Comparison of ENCODE assay signal across 9 mouse cellular contexts in genomic region chr9:59482419-59482818, GRCm38 (mm10). TPM values are rescaled to one million over a fixed set of nuclear protein-coding genes. Genes with fewer than 3 reads are reported as not detected.
DNase-seq lines count a peak whose midpoint lies in the region; ATAC-seq and TF ChIP-seq lines count a peak whose summit lies in the region.
"Had no signal": no experiment of that assay in that cellular context is flagged by ENCODE, and none has a peak within 500 bp of the region (broad histone marks: within the 10 kb centered on the region; RNA-seq: fewer than 3 reads in every experiment).

No protein-coding gene starts in this region.

- TF ChIP-seq CTCF in gastrocnemius, adult 2 months (IDR thresholded peaks at IDR 0.05) = peak; percentile 73
- TF ChIP-seq CTCF in lung, embryonic 14.5 days (IDR thresholded peaks at IDR 0.05; ENCODE audit: low read depth) = peak; percentile 46
- TF ChIP-seq CTCF in spleen, adult 2 months (IDR thresholded peaks at IDR 0.05; ENCODE audit: extremely low read depth, insufficient read depth, insufficient read length, insufficient replicate concordance) = peak; percentile 51; the same call in 1 of the 2 replicates

- no peak overlapping the region for H3K9ac ChIP-seq in lung, embryonic 14.5 days
- H3K9ac ChIP-seq: embryonic facial prominence, embryonic 13.5 days had no signal

- 0 out of 2 replicates have a peak, but pooled peaks have one; percentile 44 for ATAC-seq in erythroid progenitor cell, adult 5-6 weeks (replicated peaks; ENCODE audit: low FRiP score, poor library complexity, severe bottlenecking)
- no peak for ATAC-seq in lung, embryonic 14.5 days (ENCODE audit: insufficient read depth)

- intact Hi-C loops in gastrocnemius, adult 2 months (cut with DNase I) = no loop called here

- no peaks in the 10 kb centered on the region for H3K27me3 ChIP-seq in lung, embryonic 14.5 days (ENCODE audit: insufficient read depth, low read length)
- no peaks in the 10 kb centered on the region for H3K27me3 ChIP-seq in spleen, adult 2 months (ENCODE audit: control insufficient read depth, insufficient read depth, low read length)
- H3K27me3 ChIP-seq: embryonic facial prominence, embryonic 13.5 days had no signal

- H3K4me3 ChIP-seq in gastrocnemius, adult 2 months = peak overlapping the region; percentile 96; the same call in 1 of the 2 replicates
- H3K4me3 ChIP-seq in lung, embryonic 14.5 days (ENCODE audit: low read depth, low read length) = no peak overlapping the region
- no peak overlapping the region for H3K4me3 ChIP-seq in spleen, adult 2 months (ENCODE audit: extremely low read depth, insufficient read depth, insufficient read length)
- H3K4me3 ChIP-seq: embryonic facial prominence, embryonic 13.5 days had no signal

- 18% methylated on average over 1 of the region's 1 CpGs for WGBS in lung, embryonic 14.5 days
- 58% methylated on average over 1 of the region's 1 CpGs for WGBS in spleen, adult 2 months

- no peaks in the 10 kb centered on the region for H3K9me3 ChIP-seq in lung, embryonic 14.5 days (ENCODE audit: low read depth, low read length)
- H3K9me3 ChIP-seq: embryonic facial prominence, embryonic 13.5 days had no signal

- H3K4me2 ChIP-seq in lung, embryonic 14.5 days = peak overlapping the region; percentile 2; the same call in 1 of the 2 replicates

- peak overlapping the region; percentile 99; the same call in 1 of the 2 replicates for H3K27ac ChIP-seq in gastrocnemius, adult 2 months
- no peak overlapping the region for H3K27ac ChIP-seq in lung, embryonic 14.5 days (ENCODE audit: low read depth)
- H3K27ac ChIP-seq in spleen, adult 2 months (ENCODE audit: insufficient read depth, low read length) = no peak overlapping the region
- H3K27ac ChIP-seq: embryonic facial prominence, embryonic 13.5 days had no signal

- TF ChIP-seq POLR2A in spleen, adult 2 months (IDR thresholded peaks at IDR 0.05; ENCODE audit: low read depth, low read length) = no peak

- peaks cover 7% of the 10 kb centered on the region; the same call in 1 of the 2 replicates for H3K36me3 ChIP-seq in lung, embryonic 14.5 days (ENCODE audit: insufficient read depth)
- H3K36me3 ChIP-seq in spleen, adult 2 months (ENCODE audit: control insufficient read depth, insufficient read depth, low read length) = no peaks in the 10 kb centered on the region
- H3K36me3 ChIP-seq: embryonic facial prominence, embryonic 13.5 days had no signal

- H3K4me1 ChIP-seq in lung, embryonic 14.5 days (ENCODE audit: insufficient read depth) = 0 out of 2 replicates have a peak, but pooled peaks cover 4% of the 10 kb centered on the region
- H3K4me1 ChIP-seq in spleen, adult 2 months (ENCODE audit: control insufficient read depth, insufficient read depth, insufficient read length) = peaks cover 4% of the 10 kb centered on the region; the same call in 1 of the 2 replicates

- peak; percentile 53 for DNase-seq in gastrocnemius, adult 2 months
- no peak for DNase-seq in gastrocnemius, adult 18-20 months (ENCODE audit: low spot score)
- DNase-seq in 3134 (ENCODE audit: extremely low read depth, insufficient read length, low spot score) (peak; percentile 37), R1 (ENCODE audit: low read depth, low spot score) (peak; percentile 81)
- DNase-seq in lung, embryonic 14.5 days = peak; percentile 49
- DNase-seq in spleen, adult 2 months (ENCODE audit: low read depth in 1 of 2, low spot score in 2 of 2) = peak; percentile 25 to 43
- DNase-seq in left cerebral cortex, adult 8-10 months (ENCODE audit: low spot score in 2 of 2) = no peak

RNA-seq across cellular contexts. Expression of gene Arih1, which starts 4.0 kb away (rescaled TPM):
- 100 to 1,000 TPM; 101 to 117 TPM for total RNA-seq in gastrocnemius, adult 2 months (2021)
- total RNA-seq in gastrocnemius, adult 18-20 months (2021) = 100 to 1,000 TPM in 1 of 2 experiments, 10 to 100 TPM in 1; 96.9 to 110 TPM
- 59.1 and 63.7 TPM in 2 replicates for total RNA-seq in erythroid progenitor cell, adult 5-6 weeks (2015; ENCODE audit: low replicate concordance)
- total RNA-seq in erythroid progenitor cell, adult 5-6 weeks (2017; ENCODE audit: low replicate concordance) = 88.5 and 98.1 TPM in 2 replicates
- polyA plus RNA-seq in lung, embryonic 14.5 days (2014; fragmentation: Nextera tagmentation; extraction: Ambion mirVana) = 17.8 and 20.2 TPM in 2 replicates
- 14.7 and 16.2 TPM in 2 replicates for polyA plus RNA-seq in spleen, adult 2 months (2012; rRNA removed)
- total RNA-seq in left cerebral cortex, adult 8-10 months (2022) = 100 to 1,000 TPM; 101 to 107 (median 103) TPM

RNA-seq across cellular contexts. Expression of gene Hexa, which starts 56.9 kb away (rescaled TPM):
- 10 to 100 TPM; 30.9 to 31.9 TPM for total RNA-seq in gastrocnemius, adult 2 months (2021)
- total RNA-seq in gastrocnemius, adult 18-20 months (2021) = 10 to 100 TPM; 32.4 to 42.0 TPM
- total RNA-seq in erythroid progenitor cell, adult 5-6 weeks (2015; ENCODE audit: low replicate concordance) = 19.7 and 23.4 TPM in 2 replicates
- 24.5 and 28.0 TPM in 2 replicates for total RNA-seq in erythroid progenitor cell, adult 5-6 weeks (2017; ENCODE audit: low replicate concordance)
- polyA plus RNA-seq in lung, embryonic 14.5 days (2014; fragmentation: Nextera tagmentation; extraction: Ambion mirVana) = 67.3 and 68.2 TPM in 2 replicates
- polyA plus RNA-seq in spleen, adult 2 months (2012; rRNA removed) = 72.4 and 89.5 TPM in 2 replicates
- total RNA-seq in left cerebral cortex, adult 8-10 months (2022) = 100 to 1,000 TPM in 1 of 4 experiments, 10 to 100 TPM in 3; 47.1 to 108 (median 62.0) TPM

RNA-seq across cellular contexts. Expression of gene Tmem202, which starts 57.2 kb away (rescaled TPM):
- under 1 TPM; 0.53 to 0.56 TPM for total RNA-seq in gastrocnemius, adult 2 months (2021)
- under 1 TPM; 0.62 to 1.00 TPM for total RNA-seq in gastrocnemius, adult 18-20 months (2021)
- total RNA-seq in erythroid progenitor cell, adult 5-6 weeks (2015; ENCODE audit: low replicate concordance) = 3.6 TPM in 1 of 2 replicates, not detected in the other
- total RNA-seq in erythroid progenitor cell, adult 5-6 weeks (2017; ENCODE audit: low replicate concordance) = not detected in 2 replicates
- polyA plus RNA-seq in lung, embryonic 14.5 days (2014; fragmentation: Nextera tagmentation; extraction: Ambion mirVana) = 0.18 TPM in 1 of 2 replicates, not detected in the other
- polyA plus RNA-seq in spleen, adult 2 months (2012; rRNA removed) = 0.50 and 1.0 TPM in 2 replicates
- total RNA-seq in left cerebral cortex, adult 8-10 months (2022) = 1 to 10 TPM; 2.5 to 4.5 (median 4.0) TPM
- polyA plus RNA-seq: embryonic facial prominence, embryonic 13.5 days had no signal

Comparison
In these comparisons a context has a peak if more than half of its experiments do, and no peak if none do; other contexts are left out.
1. DNase-seq: peak in gastrocnemius, adult 2 months (single experiment), 3134 (single experiment), R1 (single experiment), lung, embryonic 14.5 days (single experiment) and spleen, adult 2 months (2 of 2); none in gastrocnemius, adult 18-20 months (single experiment) and left cerebral cortex, adult 8-10 months (0 of 2).
2. Peak in every context shown above with its lines, with median percentiles within 50 percentile points of each other: CTCF ChIP-seq.